Mouse (Mus musculus): ENCODE data around the gene Pih1d2. TPM values are rescaled to one million over a fixed set of nuclear protein-coding genes. Genes with fewer than 3 reads are reported as not detected.

Gene Pih1d2
- polyA plus RNA-seq, 1 experiment from 2014 or later: 5.3 TPM

- peak within 1 kb of the TSS; percentile 84 for H3K27ac ChIP-seq (ENCODE audit: low read length)
- under 1% methylated on average over 63 of the region's 63 CpGs for WGBS
These were observed 42.5 kb downstream of the Pih1d2 start, which contains the start of gene Dlat for GRCm38 (mm10) chr9:50659392-50660217. Dlat (minus strand) TSS chr9:50659780.

DNA sequence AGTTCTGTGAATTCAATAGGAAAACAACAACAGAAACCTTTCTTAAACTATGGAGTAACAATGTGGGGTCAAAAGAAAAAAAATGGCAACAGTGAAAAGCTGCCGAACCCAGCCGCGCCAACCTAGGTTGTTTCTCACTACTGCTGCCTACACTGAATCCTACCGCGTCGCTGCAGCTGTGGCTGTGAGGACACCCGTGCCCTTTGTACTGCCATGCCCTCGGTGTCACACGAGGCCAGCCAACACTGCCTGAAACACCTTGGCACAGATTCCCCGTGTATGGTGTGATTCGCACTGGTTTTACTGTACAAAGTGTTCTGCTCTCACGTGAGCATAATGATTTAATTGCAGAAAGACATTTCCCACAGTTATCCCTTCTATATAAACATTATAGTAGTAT, 43.3 kb downstream of the Pih1d2 start:
- no peak for ATAC-seq (ENCODE audit: low FRiP score, low TSS enrichment)
- WGBS: 16% methylated on average over 12 of the region's 12 CpGs
- Histone ChIP-seq H3K9ac (replicated peaks; ENCODE audit: low read length) (peak overlapping the region; percentile 92), H3K36me3 (ENCODE audit: insufficient read depth, low read length) (peaks cover 12% of the 10 kb centered on the region; the same call in 1 of the 2 replicates), H3K9me3 (ENCODE audit: low read length) (no peaks in the 10 kb centered on the region), H3K27me3 (ENCODE audit: insufficient read depth, low read length) (no peaks in the 10 kb centered on the region), H3K4me1 (ENCODE audit: insufficient read depth, low read length) (peaks cover 13% of the 10 kb centered on the region), H3K27ac (ENCODE audit: low read length) (0 out of 2 replicates have a peak overlapping the region, but pooled peaks have one; percentile 34), H3K4me2 (replicated peaks; ENCODE audit: low read depth, low read length) (peak overlapping the region; percentile 63), H3K4me3 (ENCODE audit: low read length) (peak overlapping the region; percentile 93)

More at GRCm38 (mm10) chr9:50659392-50660217, 42.5 kb downstream of the Pih1d2 start, which contains the start of gene Dlat:
- no peaks in the 10 kb centered on the region for H3K27me3 ChIP-seq (ENCODE audit: insufficient read depth, low read length)
- ATAC-seq (ENCODE audit: low FRiP score, low TSS enrichment): peak; percentile 94
- peak within 1 kb of the TSS; percentile 92 for H3K9ac ChIP-seq (replicated peaks; ENCODE audit: low read length)
- H3K4me3 ChIP-seq (ENCODE audit: low read length): peak within 1 kb of the TSS; percentile 93
- H3K4me2 ChIP-seq (replicated peaks; ENCODE audit: low read depth, low read length): peak within 1 kb of the TSS; percentile 63
- H3K9me3 ChIP-seq (ENCODE audit: low read length): no peaks in the 10 kb centered on the region
- peaks cover 13% of the 10 kb centered on the region for H3K4me1 ChIP-seq (ENCODE audit: insufficient read depth, low read length)
- peaks cover 16% of the 10 kb centered on the region; the same call in 1 of the 2 replicates for H3K36me3 ChIP-seq (ENCODE audit: insufficient read depth, low read length)

GRCm38 (mm10) chr9:50664826-50665225, 47.7 kb downstream of the Pih1d2 start:
- WGBS: 87% methylated on average over 5 of the region's 5 CpGs
- Histone ChIP-seq H3K4me3 (ENCODE audit: low read length) (no peak overlapping the region), H3K36me3 (ENCODE audit: insufficient read depth, low read length) (no peaks in the 10 kb centered on the region), H3K9me3 (ENCODE audit: low read length) (no peaks in the 10 kb centered on the region), H3K27me3 (ENCODE audit: insufficient read depth, low read length) (no peaks in the 10 kb centered on the region), H3K27ac (ENCODE audit: low read length) (no peak overlapping the region), H3K4me1 (ENCODE audit: insufficient read depth, low read length) (peaks cover 6% of the 10 kb centered on the region; the same call in 1 of the 2 replicates), H3K9ac (replicated peaks; ENCODE audit: low read length) (no peak overlapping the region), H3K4me2 (replicated peaks; ENCODE audit: low read depth, low read length) (no peak overlapping the region)
- no peak for ATAC-seq (ENCODE audit: low FRiP score, low TSS enrichment)

DNA sequence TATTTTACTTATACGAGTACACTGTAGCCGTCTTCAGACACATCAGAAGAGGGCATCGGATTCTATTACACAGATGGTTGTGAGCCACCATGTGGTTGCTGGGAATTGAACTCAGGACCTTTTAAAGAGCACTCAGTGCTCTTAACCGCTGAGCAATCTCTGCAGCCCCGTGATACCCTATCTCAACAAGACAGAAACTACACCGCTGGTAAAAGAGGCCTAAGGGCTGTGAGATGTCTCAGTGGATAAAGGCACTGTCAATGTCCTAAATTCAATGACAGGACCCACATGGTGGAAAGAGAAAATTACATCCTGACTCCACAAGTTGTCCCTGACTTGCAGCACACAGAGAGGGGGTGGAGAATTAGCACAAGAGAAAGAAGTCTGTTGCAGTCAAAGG, 49.3 kb downstream of the Pih1d2 start:
- ATAC-seq (ENCODE audit: low FRiP score, low TSS enrichment): no peak
- no peaks in the 10 kb centered on the region for H3K9me3 ChIP-seq (ENCODE audit: low read length)
- H3K27ac ChIP-seq (ENCODE audit: low read length): no peak overlapping the region
- no peaks in the 10 kb centered on the region for H3K36me3 ChIP-seq (ENCODE audit: insufficient read depth, low read length)
- H3K27me3 ChIP-seq (ENCODE audit: insufficient read depth, low read length): no peaks in the 10 kb centered on the region
- no peaks in the 10 kb centered on the region for H3K4me1 ChIP-seq (ENCODE audit: insufficient read depth, low read length)
- no peak overlapping the region for H3K9ac ChIP-seq (replicated peaks; ENCODE audit: low read length)
- H3K4me3 ChIP-seq (ENCODE audit: low read length): no peak overlapping the region
- H3K4me2 ChIP-seq (replicated peaks; ENCODE audit: low read depth, low read length): no peak overlapping the region
- WGBS: 81% methylated on average over 6 of the region's 6 CpGs

DNA sequence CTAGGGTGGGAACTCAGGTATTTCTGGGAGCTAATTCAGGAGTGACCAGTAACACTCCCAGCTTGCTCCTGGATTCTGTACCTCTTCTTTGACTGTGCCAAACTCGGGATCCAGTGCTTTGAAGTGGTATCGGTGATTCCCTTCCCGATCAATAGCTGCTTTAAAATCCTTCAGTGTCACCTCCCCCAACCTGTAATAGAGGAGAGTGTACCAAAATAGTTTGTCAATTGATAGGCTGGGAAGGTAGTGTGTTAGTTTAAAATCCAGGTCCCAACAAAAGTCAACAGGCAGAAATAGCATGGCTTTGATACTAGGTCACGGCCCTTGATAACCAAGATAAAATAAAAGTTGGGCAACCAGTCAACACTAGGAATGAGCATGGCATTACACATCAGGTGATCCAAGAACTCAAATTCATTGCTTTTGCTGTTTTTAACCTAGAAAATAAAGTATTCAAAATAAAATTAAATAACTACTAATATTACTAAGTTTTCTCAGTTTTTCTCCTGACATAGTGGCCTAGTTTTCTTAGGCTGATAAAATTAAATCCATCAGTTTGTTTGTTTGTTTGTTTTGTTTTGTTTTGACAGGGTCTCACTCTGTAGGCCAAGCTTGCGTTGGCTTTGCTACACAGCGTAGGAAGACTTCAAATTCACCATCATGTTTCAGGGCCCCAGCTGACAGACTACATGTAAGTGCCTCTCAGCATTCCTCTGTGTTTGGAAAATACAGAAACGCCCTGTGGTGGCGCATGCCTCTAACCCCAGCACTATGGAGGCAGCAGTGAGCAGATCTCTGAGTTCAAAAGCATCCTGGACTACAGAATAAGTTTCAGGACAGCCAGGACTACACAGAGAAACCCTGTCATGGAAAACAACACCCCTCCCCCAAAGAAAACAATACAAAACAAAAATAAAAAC, 50.7 kb downstream of the Pih1d2 start:
- no peak for ATAC-seq (ENCODE audit: low FRiP score, low TSS enrichment)
- no peak overlapping the region for H3K4me2 ChIP-seq (replicated peaks; ENCODE audit: low read depth, low read length)
- 86% methylated on average over 8 of the region's 8 CpGs for WGBS

GRCm38 (mm10) chr9:50670690-50671089, 53.6 kb downstream of the Pih1d2 start:
- no peaks in the 10 kb centered on the region for H3K4me1 ChIP-seq (ENCODE audit: insufficient read depth, low read length)
- H3K9me3 ChIP-seq (ENCODE audit: low read length): no peaks in the 10 kb centered on the region
- no peak overlapping the region for H3K4me3 ChIP-seq (ENCODE audit: low read length)
- H3K36me3 ChIP-seq (ENCODE audit: insufficient read depth, low read length): no peaks in the 10 kb centered on the region
- WGBS: 29% methylated on average over 5 of the region's 5 CpGs
- no peaks in the 10 kb centered on the region for H3K27me3 ChIP-seq (ENCODE audit: insufficient read depth, low read length)
- H3K27ac ChIP-seq (ENCODE audit: low read length): no peak overlapping the region
- H3K4me2 ChIP-seq (replicated peaks; ENCODE audit: low read depth, low read length): no peak overlapping the region
- ATAC-seq (ENCODE audit: low FRiP score, low TSS enrichment): no peak
- H3K9ac ChIP-seq (replicated peaks; ENCODE audit: low read length): no peak overlapping the region

More for the DNA sequence above, 50.7 kb downstream of the Pih1d2 start:
- no peak overlapping the region for H3K9ac ChIP-seq (replicated peaks; ENCODE audit: low read length)
- no peak overlapping the region for H3K27ac ChIP-seq (ENCODE audit: low read length)
- H3K4me1 ChIP-seq (ENCODE audit: insufficient read depth, low read length): no peaks in the 10 kb centered on the region
- H3K27me3 ChIP-seq (ENCODE audit: insufficient read depth, low read length): no peaks in the 10 kb centered on the region
- no peaks in the 10 kb centered on the region for H3K9me3 ChIP-seq (ENCODE audit: low read length)
- H3K36me3 ChIP-seq (ENCODE audit: insufficient read depth, low read length): no peaks in the 10 kb centered on the region
- no peak overlapping the region for H3K4me3 ChIP-seq (ENCODE audit: low read length)

Other genes starting within 250 kb of the Pih1d2 start
- 36.9 and 37.1 TPM in 2 replicates for gene Plet1, start 122.8 kb upstream of the Pih1d2 start, polyA plus RNA-seq (2015; fragmentation: Nextera tagmentation; extraction: Ambion mirVana)
- gene Pts, start 88.6 kb upstream of the Pih1d2 start, polyA plus RNA-seq (2015; fragmentation: Nextera tagmentation; extraction: Ambion mirVana): 96.6 and 108 TPM in 2 replicates
- gene Il18, start 62.5 kb upstream of the Pih1d2 start, polyA plus RNA-seq (2015; fragmentation: Nextera tagmentation; extraction: Ambion mirVana): 1.9 and 2.9 TPM in 2 replicates
- gene Bco2, start 62.1 kb upstream of the Pih1d2 start, polyA plus RNA-seq (2015; fragmentation: Nextera tagmentation; extraction: Ambion mirVana): 0.15 and 0.24 TPM in 2 replicates
- gene Tex12, start 56.0 kb upstream of the Pih1d2 start, polyA plus RNA-seq (2015; fragmentation: Nextera tagmentation; extraction: Ambion mirVana): not detected in 2 replicates
- 417 and 453 TPM in 2 replicates for gene Sdhd, start 13.5 kb upstream of the Pih1d2 start, polyA plus RNA-seq (2015; fragmentation: Nextera tagmentation; extraction: Ambion mirVana)
- gene Timm8b, start 13.4 kb upstream of the Pih1d2 start, polyA plus RNA-seq (2015; fragmentation: Nextera tagmentation; extraction: Ambion mirVana): 232 and 245 TPM in 2 replicates
- gene Nkapd1, start 143 bp downstream of the Pih1d2 start, polyA plus RNA-seq (2015; fragmentation: Nextera tagmentation; extraction: Ambion mirVana): 17.0 and 17.9 TPM in 2 replicates
- gene Dlat, start 42.5 kb downstream of the Pih1d2 start, polyA plus RNA-seq (2015; fragmentation: Nextera tagmentation; extraction: Ambion mirVana): 64.0 and 67.9 TPM in 2 replicates
- 7.7 and 8.6 TPM in 2 replicates for gene Dixdc1, start 122.2 kb downstream of the Pih1d2 start, polyA plus RNA-seq (2015; fragmentation: Nextera tagmentation; extraction: Ambion mirVana)
- gene 2310030G06Rik, start 129.2 kb downstream of the Pih1d2 start, polyA plus RNA-seq (2015; fragmentation: Nextera tagmentation; extraction: Ambion mirVana): 12.4 and 13.3 TPM in 2 replicates
- gene Cryab, start 134.0 kb downstream of the Pih1d2 start, polyA plus RNA-seq (2015; fragmentation: Nextera tagmentation; extraction: Ambion mirVana): 54.3 and 57.4 TPM in 2 replicates
- gene Hspb2, start 135.0 kb downstream of the Pih1d2 start, polyA plus RNA-seq (2015; fragmentation: Nextera tagmentation; extraction: Ambion mirVana): 5.2 and 6.0 TPM in 2 replicates
- 13.0 and 13.1 TPM in 2 replicates for gene Fdxacb1, start 150.9 kb downstream of the Pih1d2 start, polyA plus RNA-seq (2015; fragmentation: Nextera tagmentation; extraction: Ambion mirVana)
- gene Alg9, start 157.7 kb downstream of the Pih1d2 start, polyA plus RNA-seq (2015; fragmentation: Nextera tagmentation; extraction: Ambion mirVana): 41.8 and 44.3 TPM in 2 replicates
- gene 1110032A03Rik, start 158.2 kb downstream of the Pih1d2 start, polyA plus RNA-seq (2015; fragmentation: Nextera tagmentation; extraction: Ambion mirVana): 33.1 and 40.4 TPM in 2 replicates
- 74.6 and 77.0 TPM in 2 replicates for gene Ppp2r1b, start 228.0 kb downstream of the Pih1d2 start, polyA plus RNA-seq (2015; fragmentation: Nextera tagmentation; extraction: Ambion mirVana)